Mouse (Mus musculus) left cerebral cortex, postnatal 14 days (tissue): ENCODE results near the gene Mrgpra3. TPM values are rescaled to one million over a fixed set of nuclear protein-coding genes. Genes with fewer than 3 reads are reported as not detected.

Experiments
- DNase-seq, 2 experiments: peaks; one replicate each; pipeline ENCODE4 v3.0.0; 2021 to 2022; ENCODE audit warnings: low spot score in 2 of 2, mixed read lengths in 1 of 2
- intact Hi-C: fragments of 180-260 bp; cut with DNase I; formaldehyde crosslinking; loops from one replicate; pipeline ENCODE4 v1.15.1; 2025
- long read RNA-seq, 2 experiments: library from polyadenylated mRNA; stranded (forward); transcript quantifications; one replicate each; pipeline ENCODE4 v2.0.0; 2021
- total RNA-seq, 2 experiments: library from RNA; stranded (reverse); gene quantifications; 2 replicates each; pipeline ENCODE4 v1.2.3; 2021

The Mrgpra3 gene
- total RNA-seq, result not detected
- long read RNA-seq, experiment 1, result 0 reads
- long read RNA-seq, experiment 2, result 0 reads

- intact Hi-C loops, result no loop called here
- no peak for DNase-seq
Observed at GRCm38 (mm10) chr7:47601272-47601671, at the start of gene Mrgpra3. Gene Mrgpra3, minus strand, starts transcription at chr7:47601372.

Other genes starting within 250 kb of the Mrgpra3 start
- not detected for gene Mrgpra1, start 247.1 kb downstream of the Mrgpra3 start, total RNA-seq
- gene Mrgpra2a, start 149.2 kb downstream of the Mrgpra3 start, total RNA-seq, result not detected
- gene Mrgpra2b, start 72.5 kb downstream of the Mrgpra3 start, total RNA-seq, result not detected